Mouse (Mus musculus): ENCODE measurements around the gene Srsf6. TPM values are rescaled to one million over a fixed set of nuclear protein-coding genes. Genes with fewer than 3 reads are reported as not detected.

Srsf6 gene
- total RNA-seq, 2 experiments from 2014 or later = 117 to 121 TPM

Other genes starting within 250 kb of the Srsf6 start
- gene L3mbtl1, start 11.9 kb downstream of the Srsf6 start, total RNA-seq (2021) = 10 to 100 TPM; 12.5 to 14.6 TPM
- gene Sgk2, start 55.8 kb downstream of the Srsf6 start, total RNA-seq (2021) = 1 to 10 TPM; 1.1 to 1.9 TPM
- gene Ift52, start 85.8 kb downstream of the Srsf6 start, total RNA-seq (2021) = 10 to 100 TPM; 28.9 to 34.1 TPM
- 1 to 10 TPM in 1 of 2 experiments, under 1 TPM in 1; 0.87 to 3.1 TPM for gene Mybl2, start 123.2 kb downstream of the Srsf6 start, total RNA-seq (2021)
- gene Gtsf1l, start 156.3 kb downstream of the Srsf6 start, total RNA-seq (2021) = not detected